Mouse (Mus musculus) induced T-regulatory cell, adult 2 months (primary cell): ENCODE data around the gene St14.

Experiments
- DNase-seq: peaks from one replicate; pipeline ENCODE4 v3.0.0-alpha.2; 2012; ENCODE audit warnings: low read depth

St14 gene

DNA sequence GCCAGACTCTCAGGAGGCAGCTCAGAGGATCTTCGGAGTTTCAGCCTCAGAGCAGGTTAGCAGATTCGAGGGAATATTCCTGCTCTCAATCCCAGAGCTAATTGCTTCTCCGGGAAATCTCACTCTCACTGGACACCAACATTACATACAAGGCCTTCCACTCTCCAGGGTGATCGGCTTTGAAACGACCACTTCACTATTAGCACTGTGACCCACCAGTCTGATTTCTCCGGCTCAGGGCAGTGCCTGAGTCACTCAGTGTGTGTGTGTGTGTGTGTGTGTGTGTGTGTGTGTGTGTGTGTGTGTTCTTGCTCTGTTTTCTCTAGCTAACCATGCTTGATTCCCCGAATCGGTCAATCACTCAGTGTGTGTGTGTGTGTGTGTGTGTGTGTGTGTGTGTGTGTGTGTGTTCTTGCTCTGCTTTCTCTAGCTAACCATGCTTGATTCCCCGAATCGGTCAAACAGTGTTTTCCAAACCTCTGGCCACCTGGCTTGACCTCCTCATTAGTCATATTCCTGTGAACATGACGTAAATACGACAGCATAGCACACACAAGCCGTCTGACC lies 9.1 kb downstream of the St14 start:
- DNase-seq = no peak

DNA sequence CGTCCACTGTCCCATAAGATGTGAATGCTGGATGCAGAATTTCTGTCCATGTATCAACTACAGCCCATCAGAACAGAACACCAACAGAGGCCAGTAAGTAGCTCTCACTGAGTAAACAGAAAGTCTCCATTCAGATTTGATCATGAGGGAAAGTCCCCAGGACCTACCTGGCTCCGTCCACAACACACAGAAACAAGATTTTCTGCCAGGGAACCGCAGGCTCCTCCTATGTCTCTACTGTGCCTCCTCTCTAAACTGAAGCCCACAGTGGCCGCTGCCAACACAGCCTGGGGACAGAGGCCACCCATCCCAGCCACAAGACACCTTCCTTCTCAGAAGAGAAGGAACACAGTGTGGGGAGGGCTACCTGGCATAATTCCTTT lies 11.1 kb downstream of the St14 start:
- DNase-seq = peak; percentile 62

DNA sequence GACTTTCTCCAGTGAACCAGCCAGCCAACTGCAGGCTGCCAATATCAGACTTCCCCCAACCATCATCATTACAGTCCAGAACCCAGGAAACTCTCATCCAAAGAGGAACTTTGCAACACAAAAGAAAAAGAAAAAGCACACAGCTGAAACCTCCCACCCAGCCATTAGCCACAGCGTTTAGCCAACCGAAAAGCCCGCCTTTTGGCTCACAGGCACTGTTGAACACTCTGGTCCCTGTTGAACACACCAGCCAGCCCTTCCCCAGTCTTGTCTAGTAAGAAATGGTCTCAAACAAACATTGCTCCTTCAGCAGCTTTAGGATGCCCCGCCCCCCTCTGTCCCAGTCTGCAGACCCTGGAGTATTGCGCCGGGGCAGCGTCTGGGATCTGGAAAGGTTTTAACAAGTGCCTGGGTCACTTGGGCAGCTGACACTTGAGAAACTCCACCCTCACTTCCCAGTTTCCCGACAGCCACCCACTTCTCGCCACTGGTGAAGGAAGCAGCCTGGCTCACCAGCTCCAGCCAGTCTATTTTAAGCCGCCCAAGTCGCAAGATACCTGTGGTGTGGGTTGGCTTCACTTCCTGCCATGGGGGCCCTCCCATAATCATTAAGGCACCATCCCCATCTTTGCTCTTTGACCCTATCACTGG lies 11.6 kb downstream of the St14 start:
- no peak for DNase-seq

DNA sequence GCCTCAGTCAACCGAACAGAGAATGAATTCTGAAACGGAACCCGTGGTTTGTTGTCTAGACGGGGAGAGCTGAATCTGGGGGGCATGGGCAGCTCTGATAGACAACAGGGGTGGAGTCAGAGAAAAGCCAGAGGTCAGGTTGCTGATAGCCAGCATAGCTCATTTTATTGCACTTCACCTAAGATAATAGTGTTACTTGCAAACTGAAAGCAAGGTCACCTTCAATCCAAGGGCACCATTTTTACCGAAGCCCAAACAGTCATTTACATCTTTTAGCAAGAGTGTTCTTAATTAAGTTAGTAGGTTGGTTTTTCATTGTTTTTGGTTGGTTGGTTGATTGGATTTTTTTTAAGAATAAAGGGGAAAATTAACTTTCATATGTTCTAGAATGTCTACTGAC lies 12.2 kb downstream of the St14 start:
- DNase-seq = no peak

DNA sequence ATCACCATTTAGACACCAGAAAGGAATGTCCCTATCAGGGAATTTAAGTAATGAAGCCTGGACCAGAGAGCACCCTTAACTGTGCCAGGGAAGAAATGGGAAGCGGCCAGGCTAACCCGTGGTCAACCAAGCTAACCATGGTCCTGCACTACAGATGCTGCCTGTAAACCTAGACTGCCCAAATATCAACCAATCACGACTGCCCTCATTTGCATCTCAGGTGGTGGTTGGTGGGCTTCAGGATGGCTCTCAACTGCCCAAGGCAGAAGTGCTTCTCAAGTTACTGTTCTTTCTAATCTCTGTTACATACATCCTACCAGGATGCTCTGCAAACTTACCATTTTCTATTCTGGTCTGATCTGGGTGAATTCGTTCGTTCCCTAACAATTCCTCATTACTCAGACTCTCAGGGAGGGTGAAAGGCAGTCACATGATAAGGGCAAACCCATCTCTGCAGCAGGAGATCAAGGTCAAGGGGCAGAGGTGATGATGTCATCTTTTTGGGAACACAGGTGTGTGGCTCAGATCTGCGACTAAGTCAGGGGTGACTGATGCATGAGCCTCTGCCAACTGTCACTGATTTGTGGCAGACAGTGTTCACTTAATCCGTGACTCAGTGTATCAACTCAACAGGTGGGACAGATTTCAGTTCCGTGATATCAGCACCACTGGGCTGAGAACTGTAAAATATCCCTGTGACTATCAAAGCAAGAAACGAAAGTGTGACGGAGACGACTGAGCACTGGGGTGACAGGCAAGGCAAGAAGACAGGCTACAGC lies 12.9 kb downstream of the St14 start:
- no peak for DNase-seq

DNA sequence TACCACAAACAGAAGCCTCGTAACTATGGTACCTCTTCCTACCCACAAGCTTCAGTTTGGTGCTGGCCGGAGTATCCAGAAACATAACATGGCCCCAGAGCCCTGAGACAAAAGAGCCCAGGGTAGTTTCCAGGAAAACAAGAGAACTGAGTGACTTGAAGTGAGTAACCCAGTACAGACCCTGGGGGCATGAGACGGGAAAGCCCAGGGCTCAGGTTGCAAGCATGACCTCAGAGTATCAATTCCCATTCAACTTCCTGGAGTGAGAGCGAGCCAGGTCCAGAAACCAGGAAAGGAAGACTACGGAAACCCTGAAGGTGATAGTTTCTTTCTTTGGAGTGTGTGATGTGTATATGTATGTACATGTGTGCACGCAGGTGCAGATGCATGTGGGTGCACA lies 14.2 kb downstream of the St14 start:
- DNase-seq = no peak

DNA sequence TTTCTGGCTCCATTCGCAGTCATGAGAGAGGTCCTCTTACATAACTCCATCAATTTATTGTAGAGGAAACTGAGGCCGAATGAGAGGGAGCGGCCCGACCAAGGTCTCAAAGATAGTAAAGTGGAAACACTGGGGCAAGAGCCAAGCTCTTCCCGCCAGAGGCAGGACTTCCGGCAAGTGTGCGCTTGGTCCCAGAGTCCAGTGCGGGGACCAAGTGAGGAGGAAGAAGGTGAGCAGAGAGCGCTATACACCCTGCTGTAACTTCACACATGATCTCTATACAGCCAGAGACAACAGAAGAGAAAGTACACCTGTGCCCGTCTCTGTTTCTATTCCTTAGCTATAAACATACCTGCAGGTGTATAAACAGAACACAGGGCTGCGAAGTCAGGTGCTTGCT lies 14.6 kb downstream of the St14 start:
- no peak for DNase-seq

DNA sequence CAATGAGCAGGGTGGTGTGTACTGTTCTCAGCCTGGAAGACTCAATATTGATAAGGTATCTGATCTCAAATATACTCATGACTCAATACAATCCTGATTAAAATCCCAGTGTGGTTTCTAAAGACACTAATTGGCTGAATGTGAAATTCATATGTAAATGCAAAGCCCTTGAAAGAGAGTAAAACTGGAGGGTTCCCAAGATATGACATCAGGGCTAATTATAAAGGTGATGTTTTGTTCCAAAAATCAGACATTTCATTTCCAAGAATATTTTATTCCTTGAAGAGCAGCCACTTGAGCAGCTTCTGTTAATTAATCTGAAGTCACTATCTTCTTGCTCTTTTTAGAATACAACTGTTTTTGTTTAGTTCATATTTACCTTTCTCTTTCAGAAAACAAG lies 16.1 kb downstream of the St14 start:
- no peak for DNase-seq

DNA sequence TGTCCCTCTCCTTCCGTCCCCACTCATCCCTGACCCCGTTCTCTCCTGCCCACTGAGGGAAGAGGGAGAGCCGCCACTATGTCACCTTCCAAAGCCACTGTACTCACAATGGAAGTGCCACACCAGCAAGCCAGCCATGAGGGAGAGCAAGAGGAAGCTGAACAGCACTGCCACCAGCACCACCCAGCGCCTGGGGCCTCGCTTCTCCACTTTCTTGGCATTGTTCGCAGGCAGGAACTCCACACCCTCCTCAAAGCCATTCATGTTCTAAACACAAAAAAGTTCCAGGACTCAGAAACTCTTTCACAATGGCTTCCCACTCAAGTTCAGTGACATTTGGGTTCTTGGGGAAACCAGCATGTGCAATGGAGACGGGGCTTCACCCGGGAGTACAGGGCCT lies 23.2 kb downstream of the St14 start:
- DNase-seq = no peak

DNA sequence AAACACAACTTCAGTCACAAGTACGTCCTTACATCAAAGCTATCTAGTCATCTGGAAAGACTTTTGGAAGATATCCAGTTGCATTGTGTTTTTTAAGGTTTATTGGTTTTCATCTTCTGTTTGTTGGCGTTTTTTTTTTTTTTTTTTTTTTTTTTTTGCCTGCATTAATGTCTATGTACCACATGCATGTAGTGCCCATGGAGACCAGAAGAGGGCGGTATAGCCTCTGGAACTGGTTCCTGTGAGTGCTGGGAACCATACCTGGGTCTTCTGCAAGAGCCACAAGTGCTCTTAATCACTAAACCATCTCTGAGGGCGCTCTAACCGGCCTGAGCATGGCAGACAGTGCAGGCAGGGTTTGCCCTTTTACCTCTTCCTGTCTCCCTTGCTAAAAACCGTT lies 33.5 kb downstream of the St14 start:
- peak; percentile 21 for DNase-seq

DNA sequence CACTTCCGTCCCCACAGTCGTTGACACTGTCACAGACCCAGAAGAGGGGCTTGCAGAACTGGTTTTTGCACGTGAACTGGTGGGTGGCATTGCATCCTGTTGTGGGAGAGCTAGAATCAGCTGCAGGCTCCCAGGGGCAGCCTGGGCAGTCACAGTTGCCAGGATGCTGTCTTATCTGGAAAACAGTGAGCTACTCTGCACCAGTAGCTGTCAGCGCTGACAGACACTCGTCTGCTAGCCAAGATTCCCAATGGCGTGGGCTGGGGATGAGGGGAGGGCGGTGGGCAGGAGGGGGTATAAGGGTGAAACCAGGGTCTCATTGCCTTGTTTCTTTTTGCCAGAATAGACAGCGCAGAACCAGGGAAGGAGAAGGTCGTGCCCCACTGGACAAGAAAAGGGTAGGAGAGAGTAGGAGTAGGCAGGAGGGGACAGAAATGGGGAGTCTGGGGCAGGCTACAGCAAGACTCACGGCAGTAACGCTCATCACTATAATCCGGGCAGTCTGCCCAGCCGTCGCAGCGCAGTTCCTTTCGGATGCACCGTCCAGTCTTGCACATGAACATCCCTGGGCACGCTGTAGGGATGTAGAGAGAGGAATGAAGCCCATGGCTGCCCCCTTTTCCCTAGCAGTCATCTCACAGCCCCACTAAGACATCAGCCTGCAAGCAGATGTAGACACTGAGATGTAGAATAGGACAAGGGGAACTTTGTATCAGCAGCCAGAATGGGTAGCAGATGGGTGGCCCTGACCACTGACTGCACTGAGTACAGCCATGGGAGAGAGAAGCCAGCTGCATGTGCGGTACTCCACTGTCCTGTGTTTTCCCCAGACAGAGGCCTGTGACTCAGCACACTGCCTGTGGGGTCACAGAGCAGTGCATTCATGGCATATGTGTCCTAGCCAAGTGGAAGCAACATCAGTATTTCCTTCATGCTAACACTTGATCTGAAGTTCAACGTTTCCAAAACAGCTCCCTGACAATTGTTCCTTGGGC lies 34.3 kb downstream of the St14 start:
- DNase-seq = no peak

DNA sequence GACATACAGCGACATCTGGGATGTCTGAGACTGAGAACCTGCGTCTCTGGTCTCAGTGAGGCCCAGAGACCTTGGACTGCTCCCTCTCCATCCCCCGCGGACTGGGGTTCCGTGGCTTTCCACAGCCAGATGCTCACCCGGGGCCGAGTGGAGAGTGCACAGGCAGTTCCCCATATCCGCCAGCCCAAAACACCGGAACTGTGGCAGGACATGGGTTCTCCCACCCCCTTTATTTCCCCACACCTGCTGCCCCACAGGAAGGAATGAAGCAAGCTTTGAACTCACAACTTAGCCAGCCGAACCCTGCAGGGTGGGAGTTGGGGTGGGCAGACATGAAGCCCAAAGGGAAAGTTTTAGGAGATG lies 38.8 kb downstream of the St14 start:
- no peak for DNase-seq

DNA sequence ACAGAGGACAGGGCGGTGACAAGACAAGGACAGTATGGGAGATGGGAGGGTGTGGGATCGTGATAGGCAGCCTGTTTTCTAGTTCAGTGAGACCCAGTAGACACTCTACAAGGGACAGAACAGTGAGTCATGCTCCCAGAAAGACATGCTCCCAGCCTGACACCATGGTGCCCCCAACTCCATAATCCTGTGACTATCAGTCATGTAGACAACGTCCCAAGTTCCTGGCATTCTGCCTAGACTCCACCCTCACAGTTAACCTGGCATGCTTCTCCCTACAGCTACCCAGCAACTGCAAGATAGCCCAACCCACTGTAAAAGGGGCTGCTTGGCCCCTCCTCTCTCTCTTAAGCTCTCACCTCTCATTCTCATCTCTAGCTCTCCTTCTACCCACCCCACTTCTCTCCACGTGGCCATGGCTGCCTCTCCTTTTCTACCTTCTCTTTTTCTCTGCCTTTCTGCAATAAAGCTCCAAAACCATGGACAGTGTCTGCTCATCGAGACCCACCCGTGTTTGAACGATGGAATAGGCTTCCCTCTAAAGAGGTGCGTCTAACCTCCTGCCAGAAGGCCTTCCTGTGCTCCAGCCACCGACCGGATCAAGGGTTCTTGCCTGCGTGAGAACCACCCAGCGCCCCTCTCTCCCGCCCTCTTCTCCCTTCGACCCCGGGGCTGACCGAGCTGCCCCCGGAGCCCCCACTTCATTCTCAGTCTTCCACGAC lies 39.4 kb downstream of the St14 start:
- no peak for DNase-seq

DNA sequence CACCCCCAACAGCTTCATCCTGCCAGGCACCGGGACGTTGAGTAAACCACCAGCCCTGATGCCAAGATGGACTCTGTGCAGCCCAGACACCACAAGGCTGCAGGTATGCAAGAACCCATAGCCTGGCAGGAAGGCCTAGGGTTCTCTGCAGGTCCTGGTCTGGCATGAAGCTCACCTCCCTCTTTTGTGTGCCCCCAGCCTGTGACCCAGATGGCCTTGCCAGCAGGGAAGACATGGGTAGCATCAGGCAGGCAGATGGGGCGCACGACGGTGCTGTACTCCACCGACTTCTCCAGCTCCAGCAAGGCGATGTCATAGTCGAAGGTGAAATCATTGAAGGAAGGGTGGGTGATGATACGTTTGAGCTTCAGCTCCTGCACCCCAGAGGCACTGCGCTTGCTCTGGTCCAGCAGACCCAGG lies 40.5 kb downstream of the St14 start:
- no peak for DNase-seq

DNA sequence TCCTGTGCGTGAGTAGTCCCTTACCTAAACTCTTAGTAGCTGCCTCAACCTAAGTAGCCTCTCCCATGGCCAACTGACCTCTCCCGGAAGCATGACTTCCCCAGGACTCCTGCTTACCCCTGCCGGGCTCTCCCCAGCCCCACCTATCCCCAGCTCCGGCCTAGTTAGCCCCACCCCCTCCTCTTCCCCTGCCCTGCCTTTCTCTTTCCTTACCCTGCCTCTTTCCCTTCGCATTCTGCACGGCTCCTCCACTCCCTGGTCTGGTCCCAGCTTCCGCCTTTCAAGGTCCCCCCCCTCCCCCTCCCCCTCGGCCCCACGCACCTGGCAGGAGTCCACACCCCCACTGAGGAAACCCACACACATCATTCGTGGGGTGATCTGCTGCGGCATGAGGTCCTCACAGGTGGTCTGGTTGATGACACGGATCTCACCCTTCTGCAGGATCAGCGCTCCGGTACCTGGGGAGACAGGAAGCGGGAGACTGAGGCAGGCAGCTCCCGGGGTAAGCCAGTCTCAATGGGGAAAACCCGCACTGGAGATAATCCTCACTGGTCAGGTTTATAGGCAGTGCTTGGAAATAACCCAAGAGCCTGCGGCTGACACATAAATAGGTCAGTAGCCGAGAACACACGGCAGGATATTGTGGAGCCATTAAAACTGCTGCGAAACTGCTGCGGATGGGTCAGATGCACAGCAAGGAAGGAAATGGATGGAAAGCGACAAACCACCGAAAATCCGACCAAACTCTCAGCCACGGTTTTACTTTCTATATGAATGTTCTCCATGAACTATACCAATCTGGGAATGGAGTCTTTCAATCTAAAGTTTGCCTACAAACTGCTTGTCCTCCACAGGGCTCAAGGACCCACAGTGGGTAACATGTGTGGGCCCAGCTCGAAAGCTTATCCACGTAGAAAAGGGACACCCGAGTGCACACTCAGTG lies 41.3 kb downstream of the St14 start:
- DNase-seq = no peak

DNA sequence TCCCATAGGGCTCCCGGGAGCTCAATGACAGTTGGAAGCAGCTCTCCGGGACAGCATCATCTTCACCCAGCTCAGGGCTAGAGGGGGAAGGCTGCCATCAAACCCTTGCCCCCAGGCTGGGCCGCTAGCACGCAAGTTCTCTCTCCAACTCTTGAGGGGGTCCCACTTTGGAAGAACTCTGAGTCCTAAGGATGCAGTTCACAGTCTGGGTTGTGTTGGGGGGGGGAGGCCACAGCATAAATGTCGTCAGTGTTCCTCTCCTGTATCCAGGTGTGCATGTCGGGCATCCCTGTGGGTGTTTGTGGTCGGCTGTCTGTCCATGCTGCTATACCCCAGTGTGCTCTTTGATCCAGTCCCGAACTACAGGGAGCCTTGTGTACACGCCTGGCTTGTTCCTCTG lies 42.1 kb downstream of the St14 start:
- no peak for DNase-seq

DNA sequence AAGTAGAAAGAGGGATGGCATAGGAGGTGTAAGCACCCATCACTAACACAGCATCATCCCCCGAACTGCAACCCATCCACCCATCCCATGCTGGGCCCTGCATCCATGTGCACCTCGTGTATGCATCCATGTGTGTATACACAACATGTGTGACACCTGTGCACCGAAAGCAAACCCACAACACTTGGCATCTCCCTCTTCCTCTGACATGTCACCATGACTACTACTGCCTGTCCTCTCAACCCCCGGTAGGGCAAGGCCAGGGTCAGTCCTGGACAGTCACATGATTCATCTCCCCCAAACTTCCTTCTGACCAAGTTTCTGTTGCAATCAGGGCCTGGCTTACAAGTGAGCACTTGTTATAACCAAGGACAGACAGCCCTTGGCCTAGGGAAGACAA lies 42.8 kb downstream of the St14 start:
- DNase-seq = no peak

DNA sequence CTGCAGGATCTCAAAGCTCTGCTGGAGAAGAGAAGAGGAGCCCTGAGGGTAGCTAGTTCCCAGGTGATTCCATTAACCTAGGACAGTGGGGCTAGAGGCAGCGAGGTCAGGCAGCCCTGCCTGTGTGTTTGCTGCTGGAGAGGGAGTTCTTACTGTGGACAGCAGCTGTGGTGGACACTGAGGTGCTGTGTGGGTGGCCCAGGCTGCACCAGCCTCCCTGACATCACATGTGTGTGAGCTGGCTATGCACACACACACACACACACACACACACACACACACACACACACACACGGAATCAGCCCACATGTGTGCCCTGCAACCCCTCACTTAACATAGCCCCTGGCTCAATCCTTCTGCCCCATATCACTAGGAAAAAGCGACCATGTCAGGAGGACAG lies 43.5 kb downstream of the St14 start:
- no peak for DNase-seq

DNA sequence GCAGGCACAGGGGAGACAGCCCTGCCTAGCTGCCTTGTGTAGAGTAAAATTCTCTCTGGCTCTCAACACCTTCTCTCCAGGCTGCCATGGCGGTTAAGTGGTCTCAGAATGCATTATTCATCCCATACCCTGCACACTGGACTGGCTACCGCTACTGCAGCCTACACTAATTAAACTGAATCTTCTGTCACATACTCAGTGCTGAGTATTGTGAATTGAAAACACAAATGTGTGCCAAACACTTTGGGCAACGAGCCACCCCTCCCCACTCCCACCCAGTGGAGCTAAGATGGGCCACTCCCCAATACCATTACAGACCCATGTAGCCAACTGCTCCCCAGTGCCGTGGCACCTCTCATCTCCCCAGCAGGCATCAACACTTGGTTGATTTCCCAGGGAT lies 44.2 kb downstream of the St14 start:
- no peak for DNase-seq

DNA sequence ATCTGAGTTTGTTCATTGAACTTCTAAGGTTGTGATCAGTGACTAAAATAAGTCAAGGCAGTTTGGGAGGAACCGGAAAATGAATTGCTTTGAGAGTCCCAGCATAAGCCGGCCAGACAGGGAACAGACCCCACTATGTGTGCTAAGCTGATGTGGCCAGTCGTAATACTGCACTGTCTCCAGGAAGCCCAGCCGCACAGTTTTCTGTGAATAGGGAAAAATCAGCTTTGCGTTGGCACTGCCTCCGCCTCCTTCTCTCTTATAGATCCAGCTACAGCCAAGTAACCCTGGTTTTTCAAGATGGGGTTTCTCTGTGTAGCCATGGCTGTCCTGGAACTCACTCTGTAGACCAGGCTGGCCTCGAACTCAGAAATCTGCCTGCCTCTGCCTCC lies 44.9 kb downstream of the St14 start:
- DNase-seq = no peak
